Mouse (Mus musculus) hindbrain, embryonic 14.5 days (tissue): Measurements from ENCODE around the gene Atp6v0e. TPM values are rescaled to one million over a fixed set of nuclear protein-coding genes. Genes with fewer than 3 reads are reported as not detected.

Experiments
- ATAC-seq: fragments of 200-750 bp; cut with Nextera tagmentation; 2 replicates; pipeline ENCODE4 v1.8.0; 2017; ENCODE audit warnings: moderate number of reproducible peaks, mild to moderate bottlenecking, moderate TSS enrichment, moderate library complexity; ENCODE audit not compliant: low FRiP score
- DNase-seq: peaks from one replicate; pipeline ENCODE4 v3.0.0-alpha.2; 2015; ENCODE audit warnings: low spot score
- H3K27ac ChIP-seq: fragments of 300-500 bp; sonication (generic); 2 replicates; pipeline ENCODE4 v1.5.1; 2014; ENCODE audit warnings: mild to moderate bottlenecking, moderate library complexity
- H3K27me3 ChIP-seq: fragments of 300-500 bp; sonication (generic); 2 replicates; pipeline ENCODE4 v1.6.1; 2014; ENCODE audit warnings: mild to moderate bottlenecking, low read length, mixed read lengths; ENCODE audit not compliant: control insufficient read depth, insufficient read depth
- H3K36me3 ChIP-seq: fragments of 300-500 bp; sonication (generic); replicated peaks from 2 replicates; pipeline ENCODE4 v1.6.1; 2014; ENCODE audit not compliant: control insufficient read depth, insufficient read depth
- H3K4me1 ChIP-seq: fragments of 300-500 bp; sonication (generic); replicated peaks from 2 replicates; pipeline ENCODE4 v1.6.1; 2014; ENCODE audit warnings: antibody characterized with exemption, low read length, mixed read lengths; ENCODE audit not compliant: control insufficient read depth, insufficient read depth
- H3K4me2 ChIP-seq: fragments of 300-500 bp; sonication (generic); replicated peaks from 2 replicates; pipeline ENCODE4 v1.6.1; 2014; ENCODE audit warnings: mild to moderate bottlenecking, moderate library complexity
- H3K4me3 ChIP-seq: fragments of 300-500 bp; sonication (generic); replicated peaks from 2 replicates; pipeline ENCODE4 v1.5.1; 2014; ENCODE audit warnings: mild to moderate bottlenecking, low read length
- H3K9ac ChIP-seq: fragments of 300-500 bp; sonication (generic); 2 replicates; pipeline ENCODE4 v1.6.1; 2014
- H3K9me3 ChIP-seq: fragments of 300-500 bp; sonication (generic); 2 replicates; pipeline ENCODE4 v1.6.1; 2016; ENCODE audit warnings: low read length; ENCODE audit not compliant: control insufficient read depth
- WGBS: fragments of 180-500 bp; shearing (Covaris S2); extraction: QIAGEN DNeasy Blood & Tissue Kit; methylation state at CpG from one replicate; pipeline ENCODE4 v1.1.7; 2014; 5-methylcytosine and 5-hydroxymethylcytosine counted together
- polyA plus RNA-seq: library from polyadenylated mRNA; unstranded; fragments of >200 nt; fragmentation: Nextera tagmentation; extraction: Ambion mirVana; gene quantifications from 2 replicates; pipeline ENCODE4 v1.2.1, GENCODE M21; 2014

Gene Atp6v0e
- polyA plus RNA-seq, 1 experiment from 2014 or later, result 106 TPM

DNA sequence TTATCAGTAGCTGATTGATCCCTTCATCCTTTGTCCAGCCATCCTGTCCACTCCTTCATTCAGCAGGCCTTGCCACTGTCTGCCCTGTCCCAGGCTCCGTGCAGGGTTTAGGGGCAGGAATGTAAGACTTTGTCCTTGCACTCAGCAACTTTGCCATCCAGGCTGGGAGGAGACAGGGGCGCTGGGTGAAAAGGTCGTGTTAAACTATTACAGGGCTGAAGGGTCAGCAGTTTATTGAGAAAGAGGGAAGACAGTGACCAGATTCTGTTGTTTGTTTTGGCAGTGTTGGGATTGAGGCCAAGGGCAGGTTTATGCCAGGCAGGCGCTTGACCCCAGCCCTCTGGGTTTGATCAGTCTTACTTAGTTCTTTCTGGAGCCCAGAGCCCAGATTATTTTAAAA, 25.2 kb upstream of the Atp6v0e start:
- 80% methylated on average over 4 of the region's 4 CpGs for WGBS
- Histone ChIP-seq H3K9me3 (no peaks in the 10 kb centered on the region), H3K4me1 (no peaks in the 10 kb centered on the region), H3K9ac (no peak overlapping the region), H3K27me3 (no peaks in the 10 kb centered on the region), H3K4me3 (no peak overlapping the region), H3K36me3 (peaks cover 93% of the 10 kb centered on the region), H3K4me2 (no peak overlapping the region), H3K27ac (no peak overlapping the region)
- DNase-seq (no peak), ATAC-seq (no peak)

GRCm38 (mm10) chr17:26638655-26639054, 24.4 kb upstream of the Atp6v0e start:
- H3K4me2 ChIP-seq, result no peak overlapping the region
- H3K27ac ChIP-seq, result no peak overlapping the region
- 21% methylated on average over 7 of the region's 7 CpGs for WGBS
- no peak overlapping the region for H3K4me3 ChIP-seq
- H3K9me3 ChIP-seq, result no peaks in the 10 kb centered on the region
- peaks cover 95% of the 10 kb centered on the region for H3K36me3 ChIP-seq
- H3K4me1 ChIP-seq, result no peaks in the 10 kb centered on the region
- H3K27me3 ChIP-seq, result no peaks in the 10 kb centered on the region
- no peak overlapping the region for H3K9ac ChIP-seq
- DNase-seq (peak; percentile 80), ATAC-seq (peak; percentile 51; the same call in 1 of the 2 replicates)

DNA sequence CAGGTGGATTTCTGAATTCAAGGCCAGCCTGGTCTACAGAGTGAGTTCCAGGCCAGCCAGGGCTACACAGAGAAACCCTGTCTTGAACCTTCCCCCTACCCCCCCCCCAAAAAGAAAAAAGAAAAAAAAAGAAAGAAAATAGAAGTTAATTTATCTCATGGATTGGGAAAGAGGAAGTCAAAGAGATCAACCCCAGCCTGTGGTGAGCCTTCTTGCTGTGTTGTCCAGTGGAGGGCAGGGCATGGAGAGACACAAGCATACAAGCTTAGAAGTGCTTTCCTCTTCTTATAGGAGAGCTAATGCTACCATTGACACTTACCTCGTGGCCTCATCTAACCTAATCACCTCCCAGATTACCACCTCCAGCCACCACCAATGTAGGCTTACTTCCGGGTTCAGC, 23.2 kb upstream of the Atp6v0e start:
- DNase-seq, result no peak
- Histone ChIP-seq H3K27me3 (no peaks in the 10 kb centered on the region), H3K27ac (no peak overlapping the region), H3K4me2 (no peak overlapping the region), H3K4me3 (no peak overlapping the region), H3K36me3 (peaks cover 92% of the 10 kb centered on the region), H3K4me1 (no peaks in the 10 kb centered on the region), H3K9me3 (no peaks in the 10 kb centered on the region), H3K9ac (no peak overlapping the region)
- ATAC-seq, result no peak
- 94% methylated on average over 2 of the region's 2 CpGs for WGBS

GRCm38 (mm10) chr17:26640286-26640740, 22.7 kb upstream of the Atp6v0e start:
- Histone ChIP-seq H3K4me1 (no peaks in the 10 kb centered on the region; the same call in 1 of the 2 replicates), H3K27ac (no peak overlapping the region), H3K9ac (no peak overlapping the region), H3K4me3 (no peak overlapping the region), H3K4me2 (no peak overlapping the region), H3K36me3 (peaks cover 92% of the 10 kb centered on the region), H3K27me3 (no peaks in the 10 kb centered on the region), H3K9me3 (no peaks in the 10 kb centered on the region)
- DNase-seq (no peak), ATAC-seq (no peak)
- WGBS, result 98% methylated on average over 3 of the region's 3 CpGs

DNA sequence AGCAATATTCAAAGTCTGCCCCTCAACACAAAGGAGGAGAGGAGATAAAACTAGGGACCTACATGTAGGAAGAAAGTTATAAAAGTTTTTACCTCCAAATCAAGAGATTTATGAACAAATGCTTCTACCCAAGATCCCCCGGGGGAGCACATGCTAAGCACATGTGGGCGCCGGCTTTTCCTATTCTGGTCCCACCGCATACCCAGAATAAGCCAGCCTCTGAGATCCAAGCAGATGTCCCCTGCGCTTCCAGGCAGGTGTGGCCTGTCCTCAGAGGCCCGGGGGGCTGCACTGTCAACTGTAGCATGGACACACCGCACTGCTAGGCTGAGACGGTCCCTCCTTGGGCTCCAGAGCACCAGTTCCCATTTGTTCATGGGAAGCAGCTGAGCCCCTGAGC, 19.6 kb upstream of the Atp6v0e start:
- H3K27me3 ChIP-seq, result no peaks in the 10 kb centered on the region
- no peak overlapping the region for H3K27ac ChIP-seq
- no peak overlapping the region for H3K4me3 ChIP-seq
- no peak overlapping the region for H3K4me2 ChIP-seq
- no peaks in the 10 kb centered on the region for H3K9me3 ChIP-seq
- H3K9ac ChIP-seq, result no peak overlapping the region
- DNase-seq (no peak), ATAC-seq (no peak)
- no peaks in the 10 kb centered on the region; the same call in 1 of the 2 replicates for H3K4me1 ChIP-seq
- WGBS, result 95% methylated on average over 8 of the region's 8 CpGs
- H3K36me3 ChIP-seq, result peaks cover 90% of the 10 kb centered on the region

GRCm38 (mm10) chr17:26643993-26644392, 19.0 kb upstream of the Atp6v0e start:
- Histone ChIP-seq H3K4me3 (no peak overlapping the region), H3K9ac (no peak overlapping the region), H3K27ac (no peak overlapping the region), H3K36me3 (peaks cover 90% of the 10 kb centered on the region), H3K4me1 (no peaks in the 10 kb centered on the region; the same call in 1 of the 2 replicates), H3K4me2 (no peak overlapping the region), H3K9me3 (no peaks in the 10 kb centered on the region), H3K27me3 (no peaks in the 10 kb centered on the region)
- ATAC-seq (no peak), DNase-seq (no peak)
- WGBS, result 100% methylated on average over 2 of the region's 2 CpGs

DNA sequence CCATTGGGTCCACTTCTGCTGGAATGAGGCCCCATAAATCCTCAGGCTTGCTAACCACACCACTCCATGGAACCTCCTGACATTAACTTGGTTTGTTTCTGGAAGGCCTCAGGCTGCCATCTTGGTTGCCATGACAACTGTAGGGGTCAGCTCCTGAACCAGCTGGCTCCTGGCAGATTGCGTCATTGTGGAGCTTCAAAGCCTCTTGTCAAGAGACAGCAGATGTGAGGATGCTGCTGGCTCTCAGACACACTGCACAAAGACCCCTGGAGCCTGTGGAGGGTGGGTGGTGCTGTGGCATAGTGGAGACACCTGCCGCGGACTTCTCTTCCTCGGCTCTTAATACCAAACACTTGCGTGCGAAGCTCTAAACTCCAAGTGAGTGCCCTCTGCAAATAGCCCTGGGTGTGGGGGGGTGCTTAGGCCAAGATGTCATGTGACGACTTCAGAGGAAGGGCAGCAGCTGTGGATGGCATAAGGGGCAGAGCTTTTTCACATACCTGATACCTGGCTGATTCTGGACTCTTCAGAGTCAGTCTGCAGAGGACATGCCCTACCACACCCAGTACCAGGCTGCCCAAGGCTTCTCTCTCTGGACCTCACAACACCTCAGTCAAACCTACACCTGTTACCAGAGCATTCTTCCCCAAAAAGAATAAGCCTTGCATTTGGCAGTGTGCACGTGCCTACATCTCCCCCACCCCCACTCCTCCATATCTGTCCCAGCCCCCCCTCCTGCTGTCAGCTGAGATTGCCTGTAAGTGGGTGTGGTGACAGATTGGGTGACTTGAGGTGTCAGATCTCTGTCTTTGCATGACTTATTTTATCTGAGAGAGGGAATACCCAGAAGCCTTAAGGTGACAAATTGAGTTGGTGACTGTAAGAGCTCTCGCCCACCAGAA, 18.3 kb upstream of the Atp6v0e start:
- 38% methylated on average over 9 of the region's 9 CpGs for WGBS
- DNase-seq, result peak; percentile 52
- Histone ChIP-seq H3K4me2 (no peak overlapping the region), H3K27me3 (no peaks in the 10 kb centered on the region), H3K27ac (peak overlapping the region; percentile 57), H3K4me3 (no peak overlapping the region), H3K36me3 (peaks cover 90% of the 10 kb centered on the region), H3K9ac (no peak overlapping the region), H3K4me1 (no peaks in the 10 kb centered on the region; the same call in 1 of the 2 replicates), H3K9me3 (no peaks in the 10 kb centered on the region)
- ATAC-seq, result peak; percentile 53; the same call in 1 of the 2 replicates

- no peak overlapping the region for H3K4me3 ChIP-seq
- no peaks in the 10 kb centered on the region for H3K27me3 ChIP-seq
- H3K9ac ChIP-seq, result no peak overlapping the region
- H3K9me3 ChIP-seq, result no peaks in the 10 kb centered on the region
- no peak overlapping the region for H3K27ac ChIP-seq
- DNase-seq (no peak), ATAC-seq (no peak)
- no peak overlapping the region for H3K4me2 ChIP-seq
- peaks cover 84% of the 10 kb centered on the region for H3K36me3 ChIP-seq
- no peaks in the 10 kb centered on the region; the same call in 1 of the 2 replicates for H3K4me1 ChIP-seq
- WGBS, result 91% methylated on average over 8 of the region's 8 CpGs
These were observed 17.6 kb upstream of the Atp6v0e start for GRCm38 (mm10) chr17:26645411-26645854.

DNA sequence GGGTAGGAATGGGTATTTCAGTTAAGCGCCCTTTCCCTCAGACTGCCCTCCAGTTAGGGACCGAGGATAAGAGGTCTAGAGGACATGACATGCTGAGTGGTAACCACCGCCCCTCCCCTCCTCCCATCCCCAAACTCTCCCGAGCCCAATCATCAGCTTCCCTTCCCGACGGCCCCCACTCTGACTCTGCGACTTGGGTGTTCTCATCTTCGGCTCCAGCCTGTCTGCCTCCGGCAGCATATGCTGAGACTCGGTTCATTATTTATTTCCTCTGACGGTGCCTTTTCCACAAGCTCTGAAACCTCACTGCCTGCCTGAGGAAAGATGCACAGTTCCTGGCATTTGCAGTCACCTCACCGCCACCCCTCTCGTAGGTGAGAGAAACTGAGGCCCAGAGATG, 15.7 kb upstream of the Atp6v0e start:
- H3K4me2 ChIP-seq, result no peak overlapping the region
- H3K27ac ChIP-seq, result no peak overlapping the region
- DNase-seq, result no peak
- no peaks in the 10 kb centered on the region for H3K27me3 ChIP-seq
- no peak overlapping the region for H3K4me3 ChIP-seq
- no peak overlapping the region for H3K9ac ChIP-seq
- H3K36me3 ChIP-seq, result peaks cover 70% of the 10 kb centered on the region
- H3K9me3 ChIP-seq, result no peaks in the 10 kb centered on the region
- no peaks in the 10 kb centered on the region; the same call in 1 of the 2 replicates for H3K4me1 ChIP-seq
- WGBS, result 72% methylated on average over 13 of the region's 13 CpGs
- ATAC-seq, result no peak
